Mouse (Mus musculus) CD8-positive naive resting alpha-beta T cell, adult 2 months (primary cell): ENCODE data around the gene Agbl4.
"Not testable (repeated sequence)": the region's sequence is repeated elsewhere in the genome, so short reads cannot be mapped to it uniquely, and the experiment has no call there.

ENCODE experiments used
- DNase-seq, 2 experiments: peaks; one replicate each; pipeline ENCODE4 v3.0.0; 2022; ENCODE audit warnings: low read depth in 2 of 2, low spot score in 2 of 2

The Agbl4 gene

GRCm38 (mm10) chr4:110916061-110916460, 518.6 kb downstream of the Agbl4 start:
- no peak for DNase-seq

- no peak for DNase-seq
Measured at GRCm38 (mm10) chr4:110916565-110916964, 519.1 kb downstream of the Agbl4 start.

DNA sequence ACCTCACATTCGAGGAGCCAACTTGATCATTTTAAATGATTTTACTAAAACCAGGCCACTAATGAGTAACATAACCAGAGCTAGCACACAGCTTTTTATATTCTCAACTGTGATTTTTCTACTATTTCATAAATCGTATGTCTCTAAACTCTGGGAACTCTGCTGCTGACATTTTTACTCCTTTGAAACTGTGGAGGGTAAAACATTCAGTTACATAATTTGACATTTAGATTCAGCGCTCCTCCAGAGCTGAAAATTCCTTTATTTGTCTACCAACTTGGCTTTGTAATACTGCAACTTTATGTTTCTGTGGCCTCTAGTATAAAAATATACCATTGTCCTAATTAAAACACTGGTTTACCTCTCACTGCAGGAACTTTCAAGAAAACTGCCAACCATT, 523.6 kb downstream of the Agbl4 start:
- no peak for DNase-seq

DNA sequence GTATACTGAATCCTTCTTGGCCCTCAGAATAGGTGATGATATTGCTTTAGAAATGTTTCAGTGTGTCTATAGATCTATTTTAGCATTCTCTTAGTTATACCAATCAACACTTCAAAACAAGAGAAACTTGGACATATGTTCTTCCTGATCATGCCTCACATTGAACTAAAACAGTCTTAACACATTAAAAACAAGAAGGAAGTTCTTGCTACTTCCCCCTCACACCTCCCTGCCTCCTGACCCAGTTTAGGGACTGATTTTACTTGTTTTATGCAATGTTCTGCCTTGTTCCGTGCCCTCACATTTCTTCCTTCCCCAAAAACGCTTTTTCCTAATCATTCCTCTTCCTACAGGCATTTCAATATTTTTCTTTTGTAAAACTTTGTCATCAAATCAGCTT, 604.2 kb downstream of the Agbl4 start:
- no peak for DNase-seq

DNA sequence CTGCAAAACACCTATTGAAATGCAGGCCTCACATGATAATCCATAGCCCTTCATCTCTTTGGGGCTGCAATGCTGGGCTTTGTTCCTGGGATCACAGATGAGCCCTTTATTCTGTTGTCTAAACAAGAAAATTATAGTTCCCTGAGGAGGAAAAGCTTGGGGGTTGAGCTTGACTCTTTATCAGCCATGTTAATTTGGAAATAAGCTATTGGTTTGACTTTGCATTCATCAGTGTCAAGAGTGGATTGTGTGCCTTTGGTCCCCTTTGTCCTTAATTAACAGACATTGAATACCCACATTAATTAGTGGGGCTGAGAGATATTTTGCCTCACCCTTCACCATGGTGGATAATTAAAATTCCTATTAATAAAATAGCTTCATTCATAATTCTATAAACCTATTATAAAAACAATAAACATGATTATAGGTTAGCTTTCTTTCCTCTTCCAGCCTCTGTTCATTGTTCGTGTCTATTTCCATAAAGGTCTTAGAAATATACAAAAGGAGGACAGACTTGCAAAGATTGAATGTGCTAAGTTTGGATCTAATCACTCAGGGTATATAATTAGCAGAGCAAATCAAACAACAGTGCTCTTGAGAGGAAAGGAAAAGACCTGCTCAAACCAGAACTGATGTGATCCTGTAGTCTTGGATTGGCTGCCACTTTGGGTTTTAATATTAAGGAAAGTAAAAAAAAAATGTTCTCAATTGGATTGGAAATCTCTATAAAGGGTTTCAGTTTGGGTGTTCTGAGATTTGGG, 607.4 kb downstream of the Agbl4 start:
- DNase-seq = no peak

- no peak for DNase-seq
Measured at GRCm38 (mm10) chr4:111019376-111019775, 621.9 kb downstream of the Agbl4 start.

GRCm38 (mm10) chr4:111067330-111067729, 669.9 kb downstream of the Agbl4 start:
- DNase-seq = no peak

GRCm38 (mm10) chr4:111073738-111074497, 676.5 kb downstream of the Agbl4 start:
- no peak for DNase-seq

DNA sequence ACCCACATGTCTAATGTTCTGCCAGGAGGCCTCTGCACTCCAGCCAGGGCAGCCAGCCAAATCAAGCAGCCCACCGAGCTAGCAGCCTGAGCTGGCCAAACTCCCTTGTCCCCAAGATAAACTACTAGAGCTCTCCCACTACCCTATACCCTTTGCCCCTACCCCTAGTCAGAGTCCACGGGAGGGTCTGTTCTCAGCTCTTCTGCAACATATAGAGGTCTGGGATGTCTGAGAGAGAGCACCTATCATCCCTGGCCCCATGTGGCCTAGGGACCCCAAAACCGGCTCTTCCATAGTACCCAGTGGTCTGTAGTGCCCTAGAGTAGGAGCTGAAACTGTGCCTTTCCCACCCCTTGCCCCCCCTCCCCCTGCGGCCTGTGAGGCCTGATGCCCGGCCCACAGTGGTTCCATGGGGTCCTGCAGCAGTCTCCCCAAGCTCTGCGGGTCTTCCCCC, 677.3 kb downstream of the Agbl4 start:
- DNase-seq = no peak

DNA sequence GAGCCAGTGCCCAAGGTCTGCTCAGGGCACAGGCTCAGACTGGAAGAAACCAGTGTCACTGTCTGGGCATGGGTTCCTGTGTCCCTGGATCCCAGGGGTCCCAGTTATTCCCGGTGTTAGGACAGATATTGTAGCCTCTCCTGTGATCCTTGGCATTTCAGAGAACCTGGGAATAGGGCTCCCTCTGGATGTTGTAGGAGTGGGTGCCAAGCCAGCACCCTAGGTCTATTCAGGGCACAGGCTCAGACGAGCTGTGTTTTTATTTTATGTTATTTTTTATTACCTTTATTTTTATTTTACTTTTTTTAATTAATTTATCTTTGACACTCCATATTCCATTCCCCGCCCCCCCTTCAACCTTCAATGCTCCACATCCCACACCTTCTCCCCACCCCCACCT, 680.3 kb downstream of the Agbl4 start:
- no peak for DNase-seq

- no peak for DNase-seq
Measured at GRCm38 (mm10) chr4:111085330-111085729, 687.9 kb downstream of the Agbl4 start.

DNA sequence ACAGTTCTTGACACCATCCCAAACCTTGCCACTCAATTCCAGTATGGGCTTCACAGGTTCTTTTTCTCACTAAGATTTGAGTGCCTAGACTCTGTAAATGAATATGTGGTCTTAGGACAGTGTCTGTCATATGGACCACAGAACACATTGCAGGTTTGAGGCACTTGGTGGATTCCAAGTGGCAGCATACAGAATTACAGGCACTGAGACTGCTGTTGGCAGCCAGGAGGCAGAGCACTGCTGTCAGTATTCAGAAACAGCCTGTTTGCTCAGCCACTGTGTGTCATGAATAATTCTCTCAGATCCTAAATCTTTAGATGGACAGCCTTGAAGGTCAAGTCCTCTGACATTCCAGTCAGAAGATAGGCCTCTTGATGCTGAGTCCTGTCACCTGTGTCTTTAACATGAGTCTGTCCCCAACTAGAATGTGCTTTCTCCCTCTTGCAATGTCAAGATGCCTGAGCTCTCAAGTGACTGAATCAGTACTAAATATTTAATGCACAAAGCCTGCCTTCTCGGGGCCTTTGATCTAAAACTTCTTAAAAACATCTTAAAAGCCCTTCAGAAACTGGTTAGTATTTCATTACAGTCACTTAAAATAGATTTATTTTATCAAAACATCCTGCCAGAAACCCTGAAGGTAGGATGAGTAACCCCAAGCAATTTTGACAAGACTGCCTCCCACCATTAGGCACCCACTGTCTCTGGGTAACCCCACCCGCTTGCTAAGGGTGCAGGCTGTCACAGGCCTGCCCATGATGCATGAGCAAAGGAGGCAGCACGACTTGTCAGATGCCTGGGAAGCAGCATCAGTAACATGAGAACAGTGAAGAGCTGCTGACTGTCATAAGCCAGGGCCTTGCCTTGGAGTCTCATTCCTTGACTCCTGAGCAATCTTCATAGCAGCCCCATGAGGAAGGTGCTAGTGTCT, 739.0 kb downstream of the Agbl4 start:
- DNase-seq = no peak

DNA sequence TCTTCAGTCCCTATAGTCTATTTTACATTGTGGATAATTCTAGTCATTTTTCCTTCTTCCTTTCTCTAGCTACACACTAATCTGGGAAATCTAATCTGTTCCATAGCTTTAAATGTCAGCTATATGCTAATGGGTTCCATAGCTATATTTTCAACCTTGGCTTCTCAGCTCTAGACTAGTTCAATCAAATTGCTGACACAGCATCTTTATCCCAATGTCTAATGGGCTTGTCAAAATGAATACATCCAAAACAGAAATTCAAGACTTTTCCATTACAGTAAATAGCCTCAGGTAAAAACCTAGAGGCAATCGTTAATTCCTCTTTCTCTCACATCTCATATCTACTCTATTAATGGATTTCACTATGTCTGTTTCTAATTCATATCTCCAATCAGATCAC, 750.3 kb downstream of the Agbl4 start:
- DNase-seq = no peak

DNA sequence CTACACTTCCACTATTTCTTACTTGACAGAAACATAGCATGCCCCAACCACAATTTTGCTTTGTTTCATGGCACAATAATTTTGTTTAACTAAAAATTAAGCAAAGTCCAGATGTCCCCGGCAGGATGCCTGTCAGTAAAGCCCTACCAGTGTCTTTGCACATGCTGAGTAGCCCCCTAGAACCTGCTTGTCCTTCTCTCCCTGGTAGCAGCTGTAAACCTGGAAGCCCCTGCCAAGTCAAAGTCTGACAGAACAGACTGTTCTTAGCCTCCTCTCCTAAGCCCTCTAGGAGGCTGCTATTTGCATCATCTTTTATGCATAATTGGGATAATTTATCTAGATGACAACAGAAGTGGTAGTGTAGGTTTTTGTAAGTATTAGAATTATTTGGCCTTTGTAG, 758.4 kb downstream of the Agbl4 start:
- DNase-seq = no peak

DNA sequence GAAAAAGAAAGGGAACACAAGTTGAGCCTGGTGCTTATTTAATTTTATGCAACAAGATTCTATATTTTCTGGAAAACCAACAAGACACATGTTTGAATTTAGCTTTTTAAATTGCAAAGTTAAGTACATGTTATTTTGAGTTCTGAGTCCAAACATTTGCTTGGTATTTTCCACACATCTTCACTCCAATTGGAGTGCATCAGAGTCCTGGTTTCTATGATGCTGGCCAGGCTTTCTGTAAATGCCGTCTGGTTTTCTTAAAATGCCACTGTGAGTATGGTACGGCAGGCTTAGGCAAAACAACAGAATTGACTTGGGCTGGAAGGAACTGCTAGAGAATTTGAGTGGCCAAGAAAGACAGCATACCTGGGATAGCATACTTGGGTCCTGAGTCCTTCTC, 784.0 kb downstream of the Agbl4 start:
- DNase-seq = no peak

- no peak for DNase-seq
Measured at GRCm38 (mm10) chr4:111200100-111200499, 802.6 kb downstream of the Agbl4 start.

- no peak for DNase-seq
Measured at GRCm38 (mm10) chr4:111215191-111215762, 817.8 kb downstream of the Agbl4 start.

DNA sequence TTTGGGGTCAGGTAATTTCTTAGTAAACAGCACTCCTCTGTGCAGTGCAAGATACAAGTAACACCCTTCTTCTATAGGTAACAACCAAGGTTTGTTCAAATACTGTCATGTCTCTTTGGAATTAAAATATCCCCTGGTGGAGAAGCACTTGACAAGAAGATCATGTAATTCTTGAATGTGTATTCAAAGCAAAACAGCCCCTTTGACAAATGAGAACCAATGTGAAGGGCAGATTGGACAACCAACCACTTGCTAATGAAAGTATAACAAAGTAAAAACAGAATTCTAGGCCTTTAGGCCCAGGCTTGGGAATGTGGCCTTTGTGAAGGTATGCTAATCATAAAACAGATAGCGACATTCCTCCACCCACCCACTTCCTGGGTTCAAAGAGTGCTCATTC, 821.6 kb downstream of the Agbl4 start:
- DNase-seq = not testable (repeated sequence)

- not testable (repeated sequence) for DNase-seq
Measured at GRCm38 (mm10) chr4:111219543-111219942, 822.1 kb downstream of the Agbl4 start.

DNA sequence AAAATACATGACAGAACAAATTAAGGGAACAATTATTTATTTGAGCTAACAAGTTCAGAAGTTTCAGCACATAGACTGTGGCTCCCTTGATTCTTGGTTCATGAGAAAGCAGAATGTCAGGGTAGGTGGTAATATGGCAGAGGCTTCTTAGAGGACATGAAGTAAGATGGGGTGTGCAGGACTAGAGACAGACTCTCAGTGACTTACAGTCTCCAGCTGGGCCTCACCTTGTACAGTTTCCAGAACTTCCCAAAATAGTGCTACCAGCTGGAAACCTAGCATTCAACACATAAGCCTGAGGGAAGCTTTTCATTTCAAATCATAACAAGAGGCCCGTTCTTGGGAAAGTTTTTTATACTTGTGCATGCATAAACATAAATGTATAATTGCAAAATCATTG, 836.4 kb downstream of the Agbl4 start:
- DNase-seq = no peak

DNA sequence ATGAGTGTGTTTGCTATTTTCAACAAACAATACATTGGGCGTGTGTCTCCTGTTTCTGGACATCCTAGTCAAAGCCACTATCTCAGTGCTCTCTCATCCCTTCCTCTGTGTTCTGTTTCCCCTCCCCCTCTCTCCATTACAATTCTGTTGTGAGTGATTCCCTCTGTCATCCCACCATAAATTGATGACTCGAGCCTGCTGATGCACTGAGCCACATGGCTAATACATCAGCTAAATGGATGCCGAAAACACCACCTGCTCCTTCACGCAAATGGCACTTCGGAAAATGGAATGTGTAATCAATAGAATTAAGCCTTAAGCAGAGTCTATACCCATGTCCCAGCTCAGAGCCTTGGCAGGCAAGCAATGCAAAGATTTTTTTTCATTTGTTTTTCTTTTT, 854.5 kb downstream of the Agbl4 start:
- DNase-seq = no peak
